Mouse (Mus musculus) right cerebral cortex, postnatal 4 days (tissue): Measurements from ENCODE around the gene Vmn2r26.
"Not testable (repeated sequence)": the region's sequence is repeated elsewhere in the genome, so short reads cannot be mapped to it uniquely, and the experiment has no call there.

Source experiments
- DNase-seq: peaks from one replicate; pipeline ENCODE4 v3.0.0-alpha.2; 2022

The Vmn2r26 gene

GRCm38 (mm10) chr6:124024268-124024667 lies at the start of gene Vmn2r26:
Vmn2r26 (plus strand) TSS chr6:124024568.
- DNase-seq = not testable (repeated sequence)

GRCm38 (mm10) chr6:124020841-124021240 lies 3.5 kb upstream of the Vmn2r26 start:
- DNase-seq = no peak

DNA sequence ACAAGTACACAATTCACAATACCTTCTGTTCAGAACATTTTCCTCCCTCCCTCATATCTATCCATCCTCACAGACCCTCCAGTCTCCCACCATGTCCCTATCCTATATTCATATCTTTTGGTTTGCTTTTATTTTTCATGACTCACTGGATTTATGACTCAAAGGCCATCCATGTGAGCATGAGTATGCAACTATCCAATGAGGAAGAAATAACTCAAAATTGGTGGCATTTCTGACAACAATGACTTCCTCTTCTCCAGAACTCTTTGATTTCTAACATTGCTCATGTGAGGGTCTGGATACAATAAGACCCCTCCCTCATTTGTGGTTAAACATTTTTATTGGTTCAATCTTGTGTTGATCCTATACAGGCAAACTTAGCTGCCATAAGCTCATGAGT lies 24.0 kb downstream of the Vmn2r26 start:
- no peak for DNase-seq

- DNase-seq = not testable (repeated sequence)
Observed at GRCm38 (mm10) chr6:124053611-124054010, 29.2 kb downstream of the Vmn2r26 start.

DNA sequence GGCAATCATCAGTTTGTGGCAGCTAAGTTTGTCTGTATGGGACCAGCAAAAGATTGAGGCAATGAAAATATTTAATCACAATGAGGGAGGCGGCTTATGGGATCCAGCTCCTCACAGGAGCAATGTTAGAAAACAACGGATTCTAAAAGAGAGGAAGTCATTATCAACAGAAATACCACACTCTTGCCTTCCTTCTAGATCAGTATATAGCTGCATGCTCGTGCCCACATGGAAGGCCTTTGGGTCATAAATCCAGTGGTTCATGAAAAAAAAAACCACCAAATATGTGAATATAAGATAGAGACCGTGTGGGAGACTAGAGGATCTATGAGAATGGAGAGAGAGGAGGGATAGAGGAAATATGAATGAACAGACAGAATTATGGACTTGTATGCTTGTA lies 78.0 kb downstream of the Vmn2r26 start:
- DNase-seq = no peak
